Mouse (Mus musculus): ENCODE results near the gene Hivep3.

The Hivep3 gene

GRCm38 (mm10) chr4:119948922-119949614 is 215.5 kb downstream of the Hivep3 start:
- no peak for DNase-seq (ENCODE audit: low spot score)

- no peak for DNase-seq (ENCODE audit: low spot score)
These were observed 216.6 kb downstream of the Hivep3 start for GRCm38 (mm10) chr4:119950181-119950580.

- no peak for DNase-seq (ENCODE audit: low spot score)
These were observed 217.5 kb downstream of the Hivep3 start for GRCm38 (mm10) chr4:119951081-119951480.

GRCm38 (mm10) chr4:119955008-119955407 is 221.4 kb downstream of the Hivep3 start:
- DNase-seq (ENCODE audit: low spot score), result no peak

GRCm38 (mm10) chr4:119957970-119958369 is 224.4 kb downstream of the Hivep3 start:
- DNase-seq (ENCODE audit: low spot score), result no peak

GRCm38 (mm10) chr4:119959293-119959692 is 225.7 kb downstream of the Hivep3 start:
- no peak for DNase-seq (ENCODE audit: low spot score)

- DNase-seq (ENCODE audit: low spot score), result no peak
These were observed 226.3 kb downstream of the Hivep3 start for GRCm38 (mm10) chr4:119959873-119960272.

- no peak for DNase-seq (ENCODE audit: low spot score)
These were observed 226.9 kb downstream of the Hivep3 start for GRCm38 (mm10) chr4:119960523-119960922.

- DNase-seq (ENCODE audit: low spot score), result no peak
These were observed 227.6 kb downstream of the Hivep3 start for GRCm38 (mm10) chr4:119961164-119961563.

- no peak for DNase-seq (ENCODE audit: low spot score)
These were observed 228.5 kb downstream of the Hivep3 start for GRCm38 (mm10) chr4:119962066-119962465.

GRCm38 (mm10) chr4:119966105-119967072 is 232.8 kb downstream of the Hivep3 start:
- DNase-seq (ENCODE audit: low spot score), result no peak

GRCm38 (mm10) chr4:119967073-119967608 is 233.6 kb downstream of the Hivep3 start:
- DNase-seq (ENCODE audit: low spot score), result no peak

- no peak for DNase-seq (ENCODE audit: low spot score)
These were observed 234.1 kb downstream of the Hivep3 start for GRCm38 (mm10) chr4:119967636-119968035.

- DNase-seq (ENCODE audit: low spot score), result no peak
These were observed 234.5 kb downstream of the Hivep3 start for GRCm38 (mm10) chr4:119968071-119968470.

- DNase-seq (ENCODE audit: low spot score), result no peak
These were observed 235.3 kb downstream of the Hivep3 start for GRCm38 (mm10) chr4:119968887-119969286.

GRCm38 (mm10) chr4:119970166-119970565 is 236.6 kb downstream of the Hivep3 start:
- DNase-seq (ENCODE audit: low spot score), result no peak

GRCm38 (mm10) chr4:119972375-119972774 is 238.8 kb downstream of the Hivep3 start:
- no peak for DNase-seq (ENCODE audit: low spot score)

GRCm38 (mm10) chr4:119973729-119974605 is 240.4 kb downstream of the Hivep3 start:
- no peak for DNase-seq (ENCODE audit: low spot score)

GRCm38 (mm10) chr4:119975242-119975641 is 241.7 kb downstream of the Hivep3 start:
- DNase-seq (ENCODE audit: low spot score), result no peak

- no peak for DNase-seq (ENCODE audit: low spot score)
These were observed 242.2 kb downstream of the Hivep3 start for GRCm38 (mm10) chr4:119975822-119976221.

- DNase-seq (ENCODE audit: low spot score), result no peak
These were observed 243.0 kb downstream of the Hivep3 start for GRCm38 (mm10) chr4:119976428-119977168.
